Mouse (Mus musculus) testis, adult 10 weeks (tissue): ENCODE results near the gene Ryk. TPM values are rescaled to one million over a fixed set of nuclear protein-coding genes. Genes with fewer than 3 reads are reported as not detected.

Experiments
- polyA plus RNA-seq: library from polyadenylated mRNA; stranded (reverse); fragments of 350-450 nt; fragmentation: Illumina TruSeq; extraction: RNeasy Lipid Tissue Mini Kit (QIAGEN cat#74804); gene quantifications from one replicate; pipeline ENCODE4 v1.2.3, GENCODE M21; 2014; ENCODE audit warnings: low read depth, low replicate concordance

Gene Ryk
- 18.7 TPM for polyA plus RNA-seq

DNA sequence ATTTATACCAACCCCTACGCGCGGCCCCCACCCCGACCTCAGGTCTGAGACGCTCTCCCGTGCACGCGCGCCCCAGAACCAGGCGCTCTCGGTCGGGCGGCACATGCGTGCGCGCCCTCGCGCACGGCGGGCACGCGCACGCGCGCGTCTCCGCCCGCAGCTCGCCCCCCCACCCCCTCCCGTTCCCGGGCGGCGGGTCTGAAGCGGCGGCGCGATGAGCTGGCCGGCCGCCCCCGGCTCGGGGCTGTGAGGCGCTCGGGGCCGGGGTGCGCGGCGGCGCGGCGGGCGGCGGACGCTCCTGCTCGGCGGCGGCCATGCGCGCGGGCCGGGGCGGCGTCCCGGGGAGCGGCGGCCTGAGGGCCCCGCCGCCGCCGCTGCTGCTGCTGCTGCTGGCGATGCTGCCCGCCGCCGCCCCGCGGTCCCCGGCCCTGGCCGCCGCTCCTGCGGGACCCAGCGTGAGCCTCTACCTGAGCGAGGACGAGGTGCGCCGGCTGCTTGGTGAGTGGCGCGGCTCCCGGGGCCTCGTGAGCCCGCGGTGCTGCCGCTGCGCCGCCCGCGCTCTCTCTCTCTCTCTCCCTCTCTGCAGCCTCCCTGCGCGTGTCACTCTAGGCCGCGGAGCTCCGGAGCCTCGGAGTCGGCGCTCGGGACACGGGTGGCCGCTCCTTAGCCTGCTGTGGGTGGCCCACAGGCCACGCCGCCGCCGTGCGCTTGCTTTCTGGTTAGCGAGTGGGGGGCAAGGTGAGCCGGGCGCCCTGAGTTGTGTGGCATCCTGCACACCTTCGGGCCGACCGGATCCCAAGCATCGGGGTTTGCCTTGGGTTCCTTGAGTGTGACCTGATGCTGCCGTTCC, at the start of gene Ryk:
TSS of gene Ryk (plus strand) at position 176 of the 850 bp plus-strand sequence.

Other genes starting within 250 kb of the Ryk start
- 9.9 TPM for gene Anapc13, start 208.6 kb upstream of the Ryk start, polyA plus RNA-seq
- 480 TPM for gene Cep63, start 208.4 kb upstream of the Ryk start, polyA plus RNA-seq
- gene Amotl2, start 118.2 kb upstream of the Ryk start, polyA plus RNA-seq, result 1.5 TPM
- 0.29 TPM for gene Slco2a1, start 153.8 kb downstream of the Ryk start, polyA plus RNA-seq